Mouse (Mus musculus) heart, embryonic 15.5 days (tissue): ENCODE results near the gene Ctsh. TPM values are rescaled to one million over a fixed set of nuclear protein-coding genes. Genes with fewer than 3 reads are reported as not detected.
"Not testable (repeated sequence)": the region's sequence is repeated elsewhere in the genome, so short reads cannot be mapped to it uniquely, and the experiment has no call there.

Experiments
- ATAC-seq: fragments of 200-750 bp; cut with Nextera tagmentation; replicated peaks from 2 replicates; pipeline ENCODE4 v1.8.0; 2017; ENCODE audit warnings: low read depth, moderate TSS enrichment; ENCODE audit not compliant: insufficient number of reproducible peaks, insufficient read depth, low FRiP score
- H3K27ac ChIP-seq: fragments of 300-500 bp; sonication (generic); 2 replicates; pipeline ENCODE4 v1.5.1; 2015; ENCODE audit warnings: mild to moderate bottlenecking, inconsistent platforms
- H3K27me3 ChIP-seq: fragments of 300-500 bp; sonication (generic); 2 replicates; pipeline ENCODE4 v1.6.1; 2015; ENCODE audit warnings: inconsistent platforms
- H3K36me3 ChIP-seq: fragments of 300-500 bp; sonication (generic); 2 replicates; pipeline ENCODE4 v1.6.1; 2015; ENCODE audit warnings: mild to moderate bottlenecking, inconsistent platforms
- H3K4me1 ChIP-seq: fragments of 300-500 bp; sonication (generic); replicated peaks from 2 replicates; pipeline ENCODE4 v1.6.1; 2015; ENCODE audit warnings: inconsistent platforms
- H3K4me2 ChIP-seq: fragments of 300-500 bp; sonication (generic); 2 replicates; pipeline ENCODE4 v1.6.1; 2015; ENCODE audit warnings: inconsistent platforms, mild to moderate bottlenecking, moderate library complexity
- H3K4me3 ChIP-seq: fragments of 300-500 bp; sonication (generic); 2 replicates; pipeline ENCODE4 v1.5.1; 2015; ENCODE audit warnings: mild to moderate bottlenecking, inconsistent platforms
- H3K9ac ChIP-seq: fragments of 300-500 bp; sonication (generic); 2 replicates; pipeline ENCODE4 v1.6.1; 2015; ENCODE audit warnings: mild to moderate bottlenecking, inconsistent platforms
- H3K9me3 ChIP-seq: fragments of 300-500 bp; sonication (generic); replicated peaks from 2 replicates; pipeline ENCODE4 v1.6.1; 2016; ENCODE audit warnings: inconsistent platforms
- WGBS: fragments of 180-500 bp; shearing (Covaris S2); methylation state at CpG from one replicate; pipeline ENCODE4 v1.1.7; 2015; ENCODE audit warnings: mixed read lengths; 5-methylcytosine and 5-hydroxymethylcytosine counted together
- polyA plus RNA-seq: library from polyadenylated mRNA; unstranded; fragments of >200 nt; fragmentation: Nextera tagmentation; extraction: Ambion mirVana; gene quantifications from 2 replicates; pipeline ENCODE4 v1.2.1, GENCODE M21; 2015

The Ctsh gene
- polyA plus RNA-seq, 1 experiment from 2014 or later, result 69.4 TPM

DNA sequence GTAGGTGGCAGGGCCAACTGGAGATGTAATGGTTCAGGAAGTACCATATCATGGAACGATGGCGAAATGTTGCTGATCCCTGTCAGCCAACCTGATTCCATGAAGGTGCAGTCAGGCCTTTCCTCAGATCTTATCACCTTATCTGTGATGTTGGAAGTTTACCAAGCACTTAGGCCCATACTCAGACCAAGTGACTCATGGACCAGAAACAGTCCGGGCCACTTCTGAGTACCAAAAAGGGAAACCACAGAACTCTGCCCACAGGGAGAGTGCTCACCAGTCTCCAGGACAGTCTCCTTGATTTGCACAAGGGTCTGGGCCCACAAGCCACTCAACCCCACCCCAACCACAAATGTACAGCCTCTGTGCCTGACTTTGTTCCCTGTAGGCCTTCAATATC is 18.2 kb upstream of the Ctsh start:
- H3K27ac ChIP-seq, result no peak overlapping the region
- H3K4me2 ChIP-seq, result no peak overlapping the region
- H3K9ac ChIP-seq, result no peak overlapping the region
- 81% methylated on average over 3 of the region's 3 CpGs for WGBS
- no peak overlapping the region for H3K4me3 ChIP-seq
- H3K36me3 ChIP-seq, result no peaks in the 10 kb centered on the region
- no peak for ATAC-seq
- no peaks in the 10 kb centered on the region for H3K27me3 ChIP-seq
- no peaks in the 10 kb centered on the region for H3K9me3 ChIP-seq
- no peaks in the 10 kb centered on the region for H3K4me1 ChIP-seq

DNA sequence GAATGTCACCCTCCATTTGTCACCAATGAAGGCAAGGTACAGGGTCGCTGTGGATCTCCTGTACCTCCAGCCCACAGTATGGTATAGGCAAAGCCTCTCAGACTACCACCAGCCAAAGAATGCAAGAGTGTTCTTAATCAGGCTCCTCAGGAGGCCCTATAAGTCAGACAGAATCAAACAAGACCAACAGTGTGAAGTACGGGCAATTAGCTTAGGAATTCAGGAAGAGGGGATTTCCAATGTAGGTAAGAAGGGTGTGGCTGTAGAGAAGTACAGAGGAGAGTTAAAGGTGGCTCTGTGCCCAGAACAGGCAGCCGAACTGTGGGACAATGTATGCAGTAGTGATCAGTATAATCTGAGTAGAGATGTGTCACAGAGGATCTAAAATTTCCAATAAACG is 17.6 kb upstream of the Ctsh start:
- Histone ChIP-seq H3K27ac (no peak overlapping the region), H3K27me3 (no peaks in the 10 kb centered on the region), H3K4me3 (no peak overlapping the region), H3K4me1 (no peaks in the 10 kb centered on the region), H3K4me2 (no peak overlapping the region), H3K9ac (no peak overlapping the region), H3K36me3 (no peaks in the 10 kb centered on the region), H3K9me3 (no peaks in the 10 kb centered on the region)
- WGBS, result 64% methylated on average over 4 of the region's 4 CpGs
- no peak for ATAC-seq

DNA sequence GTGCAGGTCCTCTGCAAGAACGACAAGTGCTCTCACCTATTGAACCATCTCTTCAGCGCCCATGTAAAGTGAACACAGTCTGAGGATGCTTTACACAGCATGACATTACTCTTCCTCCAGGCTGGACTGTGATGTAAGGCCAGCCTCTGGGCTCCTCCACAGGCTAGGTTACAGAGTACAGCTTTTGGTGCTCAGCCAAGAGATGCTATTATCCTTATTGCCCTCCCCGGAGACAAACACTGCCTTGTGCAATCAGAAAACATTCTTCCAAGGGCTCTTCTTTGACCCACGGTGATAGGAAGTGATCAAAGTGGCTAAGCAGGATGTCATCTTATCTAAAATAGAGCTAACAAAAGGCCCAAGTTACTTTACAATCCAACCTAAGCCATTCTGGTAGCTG is 15.4 kb upstream of the Ctsh start:
- no peak overlapping the region for H3K9ac ChIP-seq
- no peaks in the 10 kb centered on the region for H3K36me3 ChIP-seq
- H3K4me2 ChIP-seq, result no peak overlapping the region
- WGBS, result 59% methylated on average over 4 of the region's 4 CpGs
- no peak overlapping the region for H3K4me3 ChIP-seq
- H3K9me3 ChIP-seq, result no peaks in the 10 kb centered on the region
- no peak for ATAC-seq
- no peak overlapping the region for H3K27ac ChIP-seq
- no peaks in the 10 kb centered on the region for H3K4me1 ChIP-seq
- no peaks in the 10 kb centered on the region for H3K27me3 ChIP-seq

DNA sequence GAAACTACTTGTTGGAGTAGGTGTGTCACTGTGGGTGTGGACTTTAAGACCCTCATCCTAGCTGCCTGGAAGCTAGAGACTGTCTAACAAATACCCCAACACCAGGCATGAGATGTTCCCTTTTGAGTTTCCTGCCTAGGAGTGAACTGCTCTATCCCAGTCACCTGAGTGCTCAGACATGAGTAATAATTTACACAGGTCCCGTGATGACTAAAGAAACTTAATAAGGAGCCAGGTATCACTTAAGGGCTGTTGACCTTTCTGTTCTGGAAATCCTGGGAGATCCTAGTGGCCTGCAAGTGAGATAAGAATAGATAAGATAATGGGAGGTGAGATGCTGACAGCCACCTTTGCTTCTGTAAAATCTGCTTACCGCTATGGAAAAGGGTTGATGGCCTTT is 13.0 kb upstream of the Ctsh start:
- Histone ChIP-seq H3K4me3 (no peak overlapping the region), H3K27me3 (no peaks in the 10 kb centered on the region), H3K27ac (no peak overlapping the region), H3K9ac (no peak overlapping the region), H3K4me2 (no peak overlapping the region), H3K9me3 (no peaks in the 10 kb centered on the region), H3K4me1 (no peaks in the 10 kb centered on the region), H3K36me3 (no peaks in the 10 kb centered on the region)
- ATAC-seq, result no peak
- 54% methylated on average over 2 of the region's 2 CpGs for WGBS

DNA sequence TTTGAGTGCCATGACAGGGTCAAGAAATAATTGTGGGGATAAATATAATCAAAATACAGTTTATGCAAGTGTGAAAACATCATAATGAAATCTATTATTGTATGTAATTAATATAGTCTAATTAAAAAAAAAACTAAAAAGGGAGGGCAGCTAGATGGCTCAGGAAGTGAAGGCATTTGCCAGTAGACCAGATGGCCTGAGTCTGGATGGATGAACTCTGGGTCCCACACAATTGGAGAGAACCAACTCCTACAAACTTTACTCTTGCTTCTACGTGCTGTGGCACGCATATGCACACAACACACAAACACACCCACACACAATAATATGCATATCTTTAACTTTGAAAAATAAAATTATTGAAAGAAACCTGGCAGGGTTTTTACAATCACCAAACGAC is 12.4 kb upstream of the Ctsh start:
- Histone ChIP-seq H3K4me1 (no peaks in the 10 kb centered on the region), H3K27me3 (no peaks in the 10 kb centered on the region), H3K4me2 (no peak overlapping the region), H3K4me3 (no peak overlapping the region), H3K9me3 (no peaks in the 10 kb centered on the region), H3K27ac (no peak overlapping the region), H3K36me3 (no peaks in the 10 kb centered on the region), H3K9ac (no peak overlapping the region)
- 93% methylated on average over 3 of the region's 3 CpGs for WGBS
- no peak for ATAC-seq

DNA sequence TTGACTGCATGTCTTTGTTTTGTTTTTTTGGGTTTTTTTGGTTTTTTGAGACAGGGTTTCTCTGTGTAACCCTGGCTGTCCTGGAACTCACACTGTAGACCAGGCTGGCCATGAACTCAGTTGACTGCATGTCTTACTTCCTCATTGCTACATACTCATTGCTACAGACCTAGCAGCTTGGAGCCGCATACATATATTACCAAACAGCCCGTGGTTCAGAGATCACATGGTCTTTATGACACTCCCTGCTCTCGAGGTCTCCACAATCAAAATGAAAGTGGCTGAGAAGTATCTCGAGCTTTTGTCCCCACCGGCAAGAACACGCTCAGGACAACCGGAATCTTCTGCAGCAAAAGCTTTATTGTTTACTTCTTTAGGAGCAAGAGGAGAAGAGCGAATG is 11.0 kb upstream of the Ctsh start:
- not testable (repeated sequence) for H3K9me3 ChIP-seq, H3K4me3 ChIP-seq, H3K4me1 ChIP-seq, H3K4me2 ChIP-seq, H3K27me3 ChIP-seq, ATAC-seq, H3K36me3 ChIP-seq, H3K9ac ChIP-seq, H3K27ac ChIP-seq
- 86% methylated on average over 8 of the region's 8 CpGs for WGBS

DNA sequence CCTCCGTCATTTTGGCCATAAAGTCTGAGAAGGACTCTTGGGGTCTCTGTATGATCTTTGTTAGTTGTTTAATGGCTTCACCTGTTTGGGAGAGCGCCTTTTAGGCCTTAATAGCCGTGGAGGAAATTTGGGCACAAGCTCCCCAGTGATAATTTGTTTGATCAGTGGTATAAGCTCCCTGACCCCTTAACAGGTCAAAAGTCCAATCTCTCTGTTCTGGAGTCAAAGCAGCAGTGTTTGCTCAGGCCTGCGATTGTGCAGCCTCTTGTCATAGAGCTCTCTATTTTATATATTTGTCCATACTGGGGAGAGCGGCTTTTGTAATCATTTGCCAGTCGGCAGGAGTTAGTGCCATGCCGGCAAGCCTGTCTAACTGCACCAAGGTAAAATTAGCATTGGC is 8.8 kb upstream of the Ctsh start:
- no peak for ATAC-seq
- Histone ChIP-seq H3K4me1 (no peaks in the 10 kb centered on the region), H3K36me3 (no peaks in the 10 kb centered on the region), H3K9me3 (no peaks in the 10 kb centered on the region), H3K9ac (no peak overlapping the region), H3K27ac (no peak overlapping the region), H3K4me3 (no peak overlapping the region), H3K27me3 (no peaks in the 10 kb centered on the region), H3K4me2 (no peak overlapping the region)
- 88% methylated on average over 7 of the region's 7 CpGs for WGBS

DNA sequence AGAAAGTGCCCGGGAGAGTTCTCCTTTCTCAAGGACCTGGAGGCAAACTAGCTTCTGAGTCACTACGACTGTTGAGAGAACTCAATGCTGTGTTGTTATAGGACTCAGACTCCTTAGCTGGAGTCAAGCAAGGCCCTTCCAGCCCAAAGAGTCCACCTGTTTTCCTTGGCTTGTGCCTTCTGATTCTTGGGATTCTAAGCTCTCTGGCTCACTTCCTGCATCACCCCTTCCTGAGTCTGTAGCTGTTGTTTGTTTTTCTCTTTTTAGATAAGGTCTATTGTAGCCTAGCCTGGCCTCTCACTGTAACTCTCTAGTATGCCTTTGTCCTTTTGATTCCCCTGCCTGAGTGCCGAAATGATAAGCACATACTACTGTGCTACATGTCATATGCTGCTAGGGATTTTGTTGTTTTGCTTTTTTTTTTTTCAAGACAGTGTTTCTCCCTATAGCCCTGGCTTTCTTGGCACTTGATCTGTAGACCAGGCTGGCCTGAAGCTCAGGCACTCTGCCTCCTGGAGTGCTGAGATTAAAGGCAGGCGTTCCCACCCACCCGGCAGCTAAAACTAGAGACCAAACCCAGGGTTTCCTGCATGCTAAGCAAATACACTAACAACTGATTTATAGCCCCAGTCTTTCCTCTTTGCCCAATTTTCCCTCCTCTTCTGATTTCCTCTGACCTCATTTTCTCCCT is 5.9 kb upstream of the Ctsh start:
- Histone ChIP-seq H3K9ac (no peak overlapping the region), H3K4me2 (no peak overlapping the region), H3K27me3 (no peaks in the 10 kb centered on the region), H3K4me1 (no peaks in the 10 kb centered on the region), H3K36me3 (no peaks in the 10 kb centered on the region), H3K4me3 (no peak overlapping the region), H3K9me3 (no peaks in the 10 kb centered on the region), H3K27ac (peak overlapping the region; percentile 32)
- ATAC-seq, result peak; percentile 77
- 33% methylated on average over 5 of the region's 5 CpGs for WGBS

DNA sequence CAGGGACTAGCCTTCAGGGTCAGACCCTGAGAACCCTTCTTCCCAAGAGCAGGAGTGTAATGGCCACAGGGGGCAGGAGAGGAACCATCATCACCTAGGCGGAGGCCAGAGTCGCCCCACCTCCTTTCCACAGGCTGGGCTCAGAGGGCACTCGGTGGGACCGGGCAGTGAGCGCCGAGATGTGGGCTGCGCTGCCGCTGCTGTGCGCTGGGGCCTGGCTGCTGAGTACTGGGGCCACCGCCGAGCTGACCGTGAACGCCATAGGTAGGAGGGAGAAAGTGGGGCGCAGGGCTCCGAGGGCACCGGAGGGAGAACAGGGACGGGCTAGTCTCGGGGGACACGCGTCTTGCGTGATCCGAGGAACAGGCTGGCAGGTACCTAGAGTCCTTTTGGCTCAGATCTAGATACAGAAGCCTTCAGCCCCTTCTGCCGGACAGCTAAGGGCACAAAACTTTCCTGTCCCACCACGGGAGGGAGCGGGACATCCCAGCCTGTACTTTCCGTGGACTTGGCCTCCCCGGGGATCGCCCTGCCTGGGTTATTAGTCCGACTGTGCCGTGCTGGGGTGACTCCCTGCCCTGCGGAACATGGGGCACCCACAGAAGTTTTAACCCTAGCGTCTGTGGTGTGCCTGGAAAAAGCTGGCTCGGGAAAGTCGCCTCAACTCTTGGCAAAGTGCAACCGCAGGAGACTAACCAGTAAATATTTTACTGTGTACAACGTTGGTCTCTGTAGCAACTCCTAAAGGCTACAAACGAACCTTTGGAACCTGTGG is 606 bp downstream of the Ctsh start:
- WGBS, result under 1% methylated on average over 37 of the region's 37 CpGs
- no peaks in the 10 kb centered on the region for H3K27me3 ChIP-seq
- ATAC-seq, result peak; percentile 90

DNA sequence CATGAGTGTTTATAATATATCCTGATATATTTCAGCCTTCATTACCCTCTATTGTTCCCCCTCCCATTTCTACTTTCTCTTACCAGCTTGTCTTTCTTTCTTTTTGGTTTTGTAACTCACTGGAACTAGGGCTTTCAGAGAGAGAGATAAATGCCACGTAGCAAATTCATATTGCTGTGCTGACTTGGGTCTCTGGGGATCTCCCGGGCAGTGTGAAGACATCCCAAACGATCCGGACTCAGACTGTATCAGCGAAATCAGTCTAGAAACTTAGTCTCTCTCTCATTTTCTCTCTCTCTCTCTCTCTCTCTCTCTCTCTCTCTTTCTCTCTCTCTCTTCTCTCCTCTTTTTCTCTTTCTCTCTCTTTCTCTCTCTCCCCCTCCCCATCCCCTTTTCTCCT is 1.5 kb downstream of the Ctsh start:
- no peaks in the 10 kb centered on the region for H3K27me3 ChIP-seq
- peak overlapping the region; percentile 73 for H3K4me3 ChIP-seq
- WGBS, result 39% methylated on average over 5 of the region's 5 CpGs
- H3K4me2 ChIP-seq, result peak overlapping the region; percentile 93
- no peaks in the 10 kb centered on the region for H3K36me3 ChIP-seq
- no peak for ATAC-seq
- H3K9ac ChIP-seq, result no peak overlapping the region
- H3K4me1 ChIP-seq, result peaks cover 3% of the 10 kb centered on the region; the same call in 1 of the 2 replicates
- H3K27ac ChIP-seq, result no peak overlapping the region
- H3K9me3 ChIP-seq, result no peaks in the 10 kb centered on the region

More for the DNA sequence above, 606 bp downstream of the Ctsh start:
- H3K9ac ChIP-seq, result peak overlapping the region; percentile 71
- peak overlapping the region; percentile 73 for H3K4me3 ChIP-seq
- peaks cover 3% of the 10 kb centered on the region; the same call in 1 of the 2 replicates for H3K4me1 ChIP-seq
- peak overlapping the region; percentile 73 for H3K27ac ChIP-seq
- peak overlapping the region; percentile 93 for H3K4me2 ChIP-seq
- H3K36me3 ChIP-seq, result no peaks in the 10 kb centered on the region
- no peaks in the 10 kb centered on the region for H3K9me3 ChIP-seq

DNA sequence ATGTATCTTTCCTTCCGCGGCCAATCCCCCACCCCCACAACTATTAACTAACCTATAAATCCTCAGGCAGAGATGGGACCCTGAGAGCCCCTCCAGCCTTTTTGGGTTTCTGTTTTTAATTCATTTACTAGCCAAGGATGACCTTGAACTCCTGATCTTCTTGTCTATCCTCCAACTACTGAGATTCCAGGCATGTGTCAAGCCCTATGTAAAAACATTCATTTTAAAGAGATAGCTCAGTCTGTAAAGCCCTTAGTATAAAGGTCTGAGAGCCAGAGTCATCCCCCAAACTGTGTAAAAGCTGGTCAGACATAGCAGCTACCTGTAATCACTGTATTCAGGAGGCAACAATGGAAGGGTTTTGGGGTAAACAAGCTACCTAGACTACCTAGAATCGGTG is 2.0 kb downstream of the Ctsh start:
- Histone ChIP-seq H3K4me3 (peak overlapping the region; percentile 73; the same call in 1 of the 2 replicates), H3K9ac (no peak overlapping the region), H3K27ac (no peak overlapping the region), H3K36me3 (no peaks in the 10 kb centered on the region), H3K4me1 (peaks cover 3% of the 10 kb centered on the region; the same call in 1 of the 2 replicates), H3K9me3 (no peaks in the 10 kb centered on the region), H3K4me2 (peak overlapping the region; percentile 93; the same call in 1 of the 2 replicates), H3K27me3 (no peaks in the 10 kb centered on the region)
- 82% methylated on average over 3 of the region's 3 CpGs for WGBS
- no peak for ATAC-seq

DNA sequence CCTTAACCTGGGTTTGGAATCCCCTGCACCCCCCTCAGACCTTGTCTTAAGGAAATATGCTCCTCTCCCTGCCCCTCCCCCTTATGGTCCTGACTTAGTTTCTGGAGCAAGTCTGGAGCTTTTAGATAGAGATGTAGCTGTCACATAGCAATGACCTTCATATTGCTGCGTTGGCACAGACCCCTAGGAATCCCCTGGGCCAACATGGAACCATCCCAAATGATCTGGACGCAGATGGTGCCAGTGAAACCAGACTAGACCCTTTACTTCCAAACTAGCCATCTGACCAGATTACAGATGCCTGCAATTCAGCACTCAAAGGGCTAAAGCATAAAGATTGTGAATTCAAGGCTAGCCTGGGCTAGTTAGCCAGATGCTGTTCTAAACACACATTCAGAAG is 2.8 kb downstream of the Ctsh start:
- no peaks in the 10 kb centered on the region for H3K27me3 ChIP-seq
- no peak overlapping the region for H3K27ac ChIP-seq
- 74% methylated on average over 2 of the region's 2 CpGs for WGBS
- H3K36me3 ChIP-seq, result no peaks in the 10 kb centered on the region
- no peak overlapping the region for H3K4me3 ChIP-seq
- ATAC-seq, result no peak
- H3K9ac ChIP-seq, result no peak overlapping the region
- no peaks in the 10 kb centered on the region for H3K9me3 ChIP-seq
- no peak overlapping the region for H3K4me2 ChIP-seq
- H3K4me1 ChIP-seq, result peaks cover 3% of the 10 kb centered on the region; the same call in 1 of the 2 replicates
